Mouse (Mus musculus) lung, postnatal 4 days (tissue): ENCODE results near the gene Cbx8.

ENCODE experiments used
- DNase-seq, 2 experiments: peaks; one replicate each; pipeline ENCODE4 v3.0.0; 2021

The Cbx8 gene

DNA sequence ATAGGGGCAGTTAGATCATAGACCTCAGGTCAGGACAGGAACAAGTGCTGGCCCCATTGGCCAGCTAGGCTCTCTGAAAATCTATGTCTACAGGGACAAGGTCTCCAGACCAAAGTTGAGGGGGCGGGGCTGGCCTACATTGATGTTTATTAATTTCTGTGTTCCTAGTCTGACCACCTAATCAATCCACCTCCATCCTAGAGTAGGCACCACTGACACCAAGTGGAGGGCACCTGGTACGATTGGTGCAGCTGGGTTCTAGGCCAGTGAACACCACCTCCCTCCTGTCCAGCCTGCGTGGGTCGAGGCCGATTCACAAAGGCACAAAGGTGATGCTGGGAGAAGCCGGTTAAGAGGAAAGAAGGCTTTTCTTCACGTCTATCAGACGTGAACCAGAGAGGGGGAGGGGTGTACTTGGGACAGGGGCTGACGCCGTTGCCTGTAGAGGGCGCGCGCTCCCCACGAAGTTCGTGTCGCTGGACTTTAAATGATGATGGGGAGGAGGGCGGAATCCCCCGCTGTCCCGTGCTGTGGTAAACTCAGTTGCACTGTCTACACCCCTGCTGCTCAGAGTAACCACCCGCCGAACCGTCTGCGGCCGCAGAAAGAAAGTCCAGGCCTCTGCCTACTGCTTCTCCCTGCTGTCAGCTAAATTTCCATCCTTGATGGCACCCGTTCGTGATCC, 6.8 kb downstream of the Cbx8 start:
- DNase-seq = peak; percentile 85 to 90

DNA sequence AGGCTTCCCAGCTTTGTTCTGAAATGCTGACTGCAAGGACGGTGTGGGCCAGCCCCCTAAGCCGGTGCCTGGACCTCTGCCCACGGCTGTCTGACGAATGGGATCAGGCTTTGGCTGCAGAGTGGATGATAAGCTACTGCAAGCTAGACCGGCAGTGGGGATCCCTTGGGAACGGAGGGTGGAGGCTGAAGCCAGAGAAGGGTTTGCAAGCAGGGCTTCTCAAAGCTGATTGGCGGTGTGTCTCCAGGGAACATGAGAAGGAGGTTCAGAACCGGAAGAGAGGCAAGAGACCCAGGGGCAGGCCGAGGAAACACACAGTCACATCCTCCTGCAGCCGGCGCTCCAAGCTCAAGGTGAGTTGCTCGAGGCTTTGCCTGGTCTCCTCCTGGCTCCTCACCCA, 14.6 kb downstream of the Cbx8 start:
- DNase-seq = peak in 1 of 2 experiments; percentile 29

DNA sequence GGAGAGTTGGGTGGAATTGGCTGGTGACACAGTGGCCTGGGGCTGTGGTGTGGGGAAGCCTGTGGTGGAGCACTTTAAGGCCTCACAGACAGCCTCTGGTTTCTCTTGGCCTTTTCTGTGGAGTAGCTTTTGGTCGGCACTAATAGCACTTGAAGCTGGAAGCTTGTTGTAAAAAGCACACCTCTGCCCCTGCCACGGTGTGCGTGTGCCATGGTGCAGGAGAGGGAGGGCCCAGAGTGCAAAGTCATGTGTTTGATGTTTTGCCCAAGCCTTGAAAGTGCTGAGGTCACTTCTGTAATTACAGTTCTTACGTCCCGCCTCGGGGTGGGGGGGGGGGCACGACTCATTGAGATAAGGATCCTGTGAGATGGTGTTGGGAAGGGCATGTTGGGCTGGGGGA, 16.5 kb downstream of the Cbx8 start:
- no peak for DNase-seq

DNA sequence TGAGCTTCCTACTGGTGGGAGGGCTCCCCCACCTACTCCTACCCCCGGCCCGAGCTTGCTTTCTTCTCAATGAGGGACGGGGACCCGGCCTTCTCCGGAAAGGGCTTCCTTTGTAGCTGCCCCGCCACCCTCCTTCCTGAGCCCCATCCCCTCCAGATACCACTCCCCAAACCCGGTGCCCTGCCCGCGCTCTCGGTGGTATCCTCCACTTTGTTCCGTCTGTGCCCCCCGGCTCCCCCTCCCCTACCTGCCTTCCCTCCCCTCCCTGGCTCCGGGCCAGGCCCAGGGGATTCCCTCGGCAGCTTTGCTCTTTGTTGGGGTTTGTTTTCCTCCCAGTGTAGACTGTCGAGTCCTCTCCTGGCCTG, 17.2 kb downstream of the Cbx8 start:
- DNase-seq = peak; percentile 22 to 43

GRCm38 (mm10) chr11:119022895-119023615, 17.7 kb downstream of the Cbx8 start, which contains the start of gene Cbx2:
Gene Cbx2, plus strand, starts transcription at chr11:119022962.
- DNase-seq = peak; percentile 89 to 94

DNA sequence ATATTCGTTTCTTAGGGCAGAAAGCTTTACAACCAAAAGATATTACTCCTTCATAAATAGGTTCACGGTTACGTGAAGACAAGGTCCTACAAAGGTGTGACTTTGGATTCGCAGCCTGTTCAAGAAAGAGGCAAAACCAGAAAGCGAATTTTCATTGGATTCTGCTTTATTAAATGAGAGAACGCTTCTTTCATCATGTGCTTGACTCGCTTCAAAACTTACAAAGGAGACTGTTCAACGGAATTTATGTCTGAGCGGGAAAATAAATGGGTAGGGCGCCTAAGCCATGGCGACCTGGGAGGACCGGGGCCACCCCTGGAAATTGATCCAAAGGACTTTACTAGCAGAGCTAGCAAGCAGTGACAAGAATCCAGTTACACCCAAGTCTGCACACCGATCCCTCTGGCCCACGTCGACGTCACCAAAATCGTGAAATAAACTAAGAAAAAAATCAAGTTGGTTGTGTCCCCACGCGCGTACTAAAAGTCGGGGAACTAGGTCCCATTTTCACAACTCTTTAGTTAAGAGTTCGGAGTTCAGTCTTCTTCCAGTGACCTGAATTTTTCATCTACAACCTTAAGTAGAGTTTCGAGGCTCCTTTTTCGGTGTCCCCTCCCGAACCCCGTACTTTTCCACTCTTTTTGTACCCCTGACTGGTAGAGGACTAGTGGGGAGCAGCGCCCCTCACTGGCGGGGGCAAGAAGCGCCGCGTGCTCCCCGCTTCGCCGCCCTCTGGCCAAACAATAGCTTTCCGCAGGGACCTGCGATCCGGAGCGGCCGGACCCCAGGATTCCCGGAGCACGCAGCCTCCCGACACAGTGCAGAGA, 18.5 kb downstream of the Cbx8 start:
- no peak for DNase-seq

DNA sequence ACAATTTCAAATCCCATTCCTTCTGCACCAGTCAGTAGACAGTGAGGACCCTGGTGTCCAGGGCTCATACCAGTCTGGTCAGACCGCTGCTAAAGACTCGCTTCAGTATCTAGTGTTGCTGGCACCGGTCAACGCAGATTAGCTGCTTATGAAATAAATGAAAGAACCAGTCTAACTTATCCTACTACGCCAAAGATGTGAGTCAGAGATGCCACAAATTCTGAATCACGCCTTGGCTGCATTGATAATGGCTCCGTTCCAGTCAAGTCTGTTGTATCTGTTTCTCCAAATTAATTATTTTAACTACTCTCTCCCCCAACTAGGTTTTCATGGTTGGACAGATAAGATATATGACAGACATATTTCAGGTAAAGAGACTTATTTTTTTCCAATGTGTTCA, 19.6 kb downstream of the Cbx8 start:
- DNase-seq = no peak

GRCm38 (mm10) chr11:119017506-119017905, 23.3 kb downstream of the Cbx8 start:
- DNase-seq = no peak

DNA sequence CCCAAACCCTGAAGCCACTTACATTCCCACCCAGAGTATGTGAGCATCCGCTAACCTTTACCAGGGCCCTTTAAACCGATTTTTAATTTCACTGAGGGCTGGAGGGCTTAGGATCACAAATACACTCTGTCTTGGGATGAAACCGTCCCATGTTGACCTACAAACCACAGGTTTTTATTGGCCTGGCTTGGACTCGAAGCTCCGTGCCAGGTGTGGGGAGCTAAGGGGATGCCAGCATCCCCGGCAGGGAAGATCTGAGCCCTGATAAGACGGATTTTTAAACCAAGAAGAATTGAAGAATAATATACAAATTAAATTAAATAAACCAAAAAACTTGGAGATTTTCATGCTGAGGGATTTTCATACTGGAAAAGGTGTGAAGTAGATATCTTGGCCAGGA, 26.3 kb downstream of the Cbx8 start:
- no peak for DNase-seq

DNA sequence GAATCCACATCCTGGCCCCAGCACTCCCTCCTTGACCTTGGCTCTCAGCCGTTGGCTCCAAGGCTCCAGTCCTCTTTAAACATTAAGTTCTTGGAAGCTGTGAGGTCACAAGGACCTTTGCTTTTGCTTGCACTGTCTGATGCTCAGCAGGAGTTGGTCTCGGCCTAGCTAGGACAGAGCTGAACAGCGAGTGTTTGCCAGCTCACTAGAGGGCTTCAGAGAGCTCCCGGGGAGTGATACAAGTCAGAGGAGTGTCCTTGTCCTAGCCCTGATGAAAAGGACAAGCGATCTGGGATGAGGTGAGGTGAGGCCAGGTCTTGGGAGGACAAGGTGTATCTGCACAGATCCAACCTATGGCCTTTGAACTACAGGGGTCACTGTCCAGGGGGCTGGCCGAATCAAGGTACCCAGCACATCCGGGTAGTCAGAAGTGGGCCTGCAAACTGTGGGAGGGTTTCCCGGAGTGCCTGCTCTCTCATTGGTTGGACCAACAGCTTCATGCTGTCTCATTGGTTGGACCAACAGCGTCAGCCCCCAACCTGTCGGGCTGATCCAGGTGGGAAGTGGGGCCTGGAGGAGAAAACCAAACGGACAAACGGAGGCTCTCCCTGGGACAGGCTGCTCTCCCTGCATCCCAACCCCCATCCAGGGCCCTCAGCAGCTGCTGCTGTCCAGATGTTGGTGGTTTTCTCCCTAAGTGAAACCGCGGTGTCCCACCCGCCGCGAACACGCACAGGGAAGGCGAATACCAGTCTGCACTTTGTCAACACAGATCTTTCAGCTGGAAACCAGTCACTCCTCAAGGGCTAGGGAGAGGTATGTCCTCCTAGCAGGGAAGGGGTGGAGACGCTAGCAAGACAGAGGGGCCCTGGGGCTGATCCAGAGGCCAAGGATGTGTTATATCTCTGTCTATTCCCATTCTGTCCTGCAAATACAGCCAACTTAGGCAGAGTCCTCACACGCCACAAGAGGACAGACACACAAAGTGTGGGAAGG, 33.0 kb downstream of the Cbx8 start:
- peak; percentile 44 to 65 for DNase-seq

- DNase-seq = no peak
Measured at GRCm38 (mm10) chr11:119006462-119006861, 34.3 kb downstream of the Cbx8 start.

- no peak for DNase-seq
Measured at GRCm38 (mm10) chr11:119005547-119006275, 35.1 kb downstream of the Cbx8 start.

- no peak for DNase-seq
Measured at GRCm38 (mm10) chr11:119001493-119002128, 39.2 kb downstream of the Cbx8 start.

DNA sequence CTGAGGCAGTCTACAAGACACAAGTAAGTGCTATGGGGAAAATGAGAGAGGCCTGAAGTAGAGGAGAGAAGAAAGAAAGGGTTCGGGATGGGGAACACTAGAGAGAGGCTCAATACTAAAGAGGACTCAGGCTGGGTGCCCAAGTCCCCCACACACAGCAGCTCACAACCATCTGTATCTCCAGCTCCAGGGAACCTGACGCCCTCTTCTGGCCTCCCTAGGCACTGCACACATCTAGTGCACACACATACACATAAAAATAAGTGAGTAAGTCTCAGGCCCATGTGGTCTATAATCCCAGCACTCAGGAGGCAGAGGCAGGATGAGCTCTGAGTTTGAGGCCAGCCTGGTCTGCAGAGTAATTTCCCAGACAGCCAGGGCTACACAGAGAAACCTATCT, 39.9 kb downstream of the Cbx8 start:
- DNase-seq = no peak

GRCm38 (mm10) chr11:118999361-118999804, 41.4 kb downstream of the Cbx8 start:
- no peak for DNase-seq

GRCm38 (mm10) chr11:118998540-118999265, 42.1 kb downstream of the Cbx8 start:
- peak; percentile 80 to 86 for DNase-seq

DNA sequence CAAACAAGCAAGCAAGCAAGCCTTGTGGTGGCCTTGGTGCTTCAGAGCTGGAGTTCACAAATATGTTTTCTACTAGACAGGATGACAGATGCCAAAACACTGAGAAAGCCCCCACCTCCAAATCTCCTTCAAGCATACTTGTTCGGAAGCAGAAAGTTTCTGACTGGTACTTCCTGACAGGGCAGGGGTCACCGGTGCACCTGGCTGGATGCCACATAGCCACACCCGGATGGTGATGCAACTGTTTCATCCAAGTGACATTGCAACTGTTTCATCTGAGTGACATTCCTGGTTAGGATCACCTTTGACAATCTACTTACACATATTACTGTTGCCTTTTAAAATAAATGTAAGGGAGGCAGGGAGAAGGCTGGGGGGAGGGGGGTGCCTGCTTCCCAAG, 43.6 kb downstream of the Cbx8 start:
- no peak for DNase-seq

DNA sequence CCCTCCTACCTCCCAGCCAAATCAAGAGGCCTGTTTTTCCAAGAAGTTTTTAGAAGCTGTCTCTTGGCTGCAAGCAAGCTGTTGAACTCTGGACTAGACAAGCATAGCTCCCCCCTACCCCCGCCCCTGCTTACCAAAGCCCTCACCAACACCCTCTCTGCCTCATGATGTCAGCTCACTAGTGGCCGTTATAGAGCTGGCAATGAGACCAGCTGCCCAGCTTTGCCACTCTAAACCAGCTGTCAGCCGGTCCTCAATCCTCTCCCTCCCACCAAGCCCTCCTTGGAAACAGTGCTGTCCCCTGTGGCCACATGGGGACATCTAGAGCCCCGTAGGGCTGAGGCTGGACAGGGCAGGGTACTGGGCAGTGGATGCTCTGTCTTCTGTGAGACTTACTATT, 45.3 kb downstream of the Cbx8 start:
- peak in 1 of 2 experiments; percentile 37 for DNase-seq

DNA sequence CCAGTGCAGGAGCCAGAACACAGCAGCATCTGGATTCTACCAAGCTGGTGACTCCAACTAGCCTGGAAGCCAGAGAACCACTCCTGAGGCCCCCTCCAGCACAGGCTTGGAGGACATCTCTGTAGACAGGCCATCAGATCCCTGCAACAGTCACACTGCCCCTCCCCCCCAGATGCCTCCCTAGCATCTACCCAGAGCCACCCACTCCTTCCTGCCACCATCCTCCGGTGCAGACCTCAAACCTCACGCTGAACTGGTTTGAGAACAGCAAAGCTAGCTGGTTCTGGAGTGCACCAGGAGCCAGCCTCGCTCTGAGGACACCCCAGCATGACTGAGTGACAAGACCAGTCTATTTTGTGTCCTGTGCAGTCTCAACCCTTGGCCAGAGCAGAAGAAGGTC, 48.0 kb downstream of the Cbx8 start:
- no peak for DNase-seq

- no peak for DNase-seq
Measured at GRCm38 (mm10) chr11:118987999-118988398, 52.8 kb downstream of the Cbx8 start, which contains the start of gene Enpp7. Gene Enpp7, plus strand, starts transcription at chr11:118988188.
